Mouse (Mus musculus): ENCODE results near the gene Pih1d1.

DNA sequence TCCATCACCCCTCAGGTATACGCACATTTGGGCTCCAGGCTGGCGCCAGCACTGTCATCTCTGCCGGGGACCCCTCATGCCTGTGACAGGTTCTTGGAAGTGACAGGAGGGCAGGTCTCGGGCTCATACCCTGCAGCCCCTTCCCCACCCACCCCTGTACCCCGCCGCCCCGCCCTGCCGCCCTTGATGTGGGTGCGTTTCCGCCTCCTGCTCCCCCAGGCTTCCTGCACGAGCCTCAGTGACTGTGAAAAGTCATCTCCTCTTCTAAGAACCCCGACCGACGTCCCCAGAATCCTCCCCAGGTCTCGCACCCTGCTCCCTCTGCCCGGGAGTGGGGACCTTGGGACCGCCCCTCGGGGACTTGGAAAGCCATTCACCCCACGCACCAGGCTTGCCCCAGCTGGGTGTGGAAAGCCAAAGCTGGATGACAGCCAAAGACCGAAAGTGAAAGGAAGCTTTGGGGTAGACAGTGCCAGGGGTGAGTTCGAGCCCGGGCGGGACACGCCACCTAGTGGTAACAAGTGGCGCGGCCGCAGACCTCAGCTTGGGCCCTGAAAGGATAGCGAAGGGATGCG lies 18.0 kb upstream of the Pih1d1 start, which contains the start of the genes Gm45713 and Flt3l:
- peak; percentile 97 for TF ChIP-seq CTCF (IDR thresholded peaks at IDR 0.05; ENCODE audit: extremely low read depth, insufficient read depth, insufficient read length, insufficient replicate concordance)
- TF ChIP-seq POLR2A (IDR thresholded peaks at IDR 0.05; ENCODE audit: low read depth, low read length): no peak
